Mouse (Mus musculus) heart, adult 2 months (tissue): Measurements from ENCODE around the gene Slc38a8. TPM values are rescaled to one million over a fixed set of nuclear protein-coding genes. Genes with fewer than 3 reads are reported as not detected.

ENCODE experiments used
- DNase-seq, 2 experiments: peaks; one replicate each; pipeline ENCODE4 v3.0.0; 2021
- H3K27ac ChIP-seq: fragments of 200-600 bp; 2 replicates; pipeline ENCODE4 v1.8.1; 2022
- H3K27me3 ChIP-seq: fragments of 200-500 bp; 2 replicates; pipeline ENCODE4 v1.6.1; 2012; ENCODE audit warnings: mild to moderate bottlenecking, low read length, inconsistent platforms, mixed read lengths; ENCODE audit not compliant: control insufficient read depth, insufficient read depth
- H3K36me3 ChIP-seq: fragments of 200-500 bp; 2 replicates; pipeline ENCODE4 v1.6.1; 2012; ENCODE audit warnings: low read length, inconsistent platforms; ENCODE audit not compliant: control insufficient read depth, insufficient read depth
- H3K4me1 ChIP-seq: fragments of 200-500 bp; 2 replicates; pipeline ENCODE4 v1.6.1; 2011; ENCODE audit warnings: low read length; ENCODE audit not compliant: control insufficient read depth, insufficient read depth
- H3K4me3 ChIP-seq: fragments of 200-600 bp; 2 replicates; pipeline ENCODE4 v1.8.1; 2022
- H3K79me2 ChIP-seq: fragments of 200-500 bp; replicated peaks from 2 replicates; pipeline ENCODE4 v1.6.1; 2012; ENCODE audit warnings: mild to moderate bottlenecking, inconsistent platforms, low read length, moderate library complexity, mixed read lengths; ENCODE audit not compliant: control insufficient read depth, insufficient read depth
- H3K9ac ChIP-seq: fragments of 200-500 bp; 2 replicates; pipeline ENCODE4 v1.6.1; 2012; ENCODE audit warnings: low read depth, mild to moderate bottlenecking, control low read depth, inconsistent platforms, low read length, mixed read lengths
- CTCF ChIP-seq: fragments of 200-600 bp; IDR thresholded peaks from 2 replicates; pipeline ENCODE4 v1.8.1; 2022; ENCODE audit warnings: antibody characterized with exemption, mild to moderate bottlenecking, moderate library complexity
- EP300 ChIP-seq: fragments of 200-500 bp; IDR thresholded peaks from 2 replicates; pipeline ENCODE4 v1.6.1; 2011; ENCODE audit warnings: low read depth, low read length, control low read depth; ENCODE audit not compliant: insufficient read depth
- POLR2A ChIP-seq: fragments of 200-500 bp; IDR thresholded peaks from 2 replicates; pipeline ENCODE4 v1.6.1; 2011; ENCODE audit warnings: mild to moderate bottlenecking, low read depth, low read length, control low read depth; ENCODE audit not compliant: insufficient read depth
- WGBS: fragments of 180-500 bp; shearing (Covaris S2); methylation state at CpG from one replicate; pipeline ENCODE4 v1.1.7; 2018; 5-methylcytosine and 5-hydroxymethylcytosine counted together
- intact Hi-C: fragments of 180-260 bp; cut with DNase I; formaldehyde crosslinking; loops from one replicate; pipeline ENCODE4 v1.15.1; 2025
- polyA plus RNA-seq: library from polyadenylated mRNA; depleted of rRNA; stranded (reverse); fragments of >200 nt; gene quantifications from 2 replicates; pipeline ENCODE4 v1.2.3, GENCODE M21; 2012
- total RNA-seq, 2 experiments: library from RNA; stranded (reverse); gene quantifications; 2 replicates each; pipeline ENCODE4 v1.2.3; 2021

Slc38a8 gene
- total and polyA plus RNA-seq, 3 experiments = not detected

GRCm38 (mm10) chr8:119436331-119436730 is 65.2 kb downstream of the Slc38a8 start:
- TF ChIP-seq CTCF (no peak), EP300 (no peak), POLR2A (no peak)
- no peaks in the 10 kb centered on the region for H3K27me3 ChIP-seq
- no peaks in the 10 kb centered on the region for H3K79me2 ChIP-seq
- H3K4me3 ChIP-seq = peak overlapping the region; percentile 52
- peak overlapping the region; percentile 86 for H3K27ac ChIP-seq
- peaks cover 20% of the 10 kb centered on the region for H3K4me1 ChIP-seq
- DNase-seq = no peak
- H3K36me3 ChIP-seq = no peaks in the 10 kb centered on the region
- intact Hi-C loops = loop anchor here (2.0 kb wide), 1 partner anchor 14 kb away; no protein-coding TSS in a partner anchor
- 58% methylated on average over 10 of the region's 10 CpGs for WGBS
- H3K9ac ChIP-seq = no peak overlapping the region

- peaks cover 15% of the 10 kb centered on the region for H3K4me1 ChIP-seq
- intact Hi-C loops = no loop called here
- no peak overlapping the region for H3K4me3 ChIP-seq
- TF ChIP-seq EP300 (no peak), CTCF (no peak), POLR2A (no peak)
- H3K79me2 ChIP-seq = no peaks in the 10 kb centered on the region
- no peak overlapping the region for H3K27ac ChIP-seq
- WGBS = 90% methylated on average over 7 of the region's 7 CpGs
- no peak for DNase-seq
- H3K27me3 ChIP-seq = no peaks in the 10 kb centered on the region
- H3K36me3 ChIP-seq = no peaks in the 10 kb centered on the region
- H3K9ac ChIP-seq = no peak overlapping the region
These were observed 66.0 kb downstream of the Slc38a8 start for GRCm38 (mm10) chr8:119435527-119435926.

- Histone ChIP-seq H3K4me1 (peaks cover 8% of the 10 kb centered on the region), H3K27ac (no peak overlapping the region), H3K79me2 (no peaks in the 10 kb centered on the region), H3K9ac (no peak overlapping the region), H3K4me3 (no peak overlapping the region), H3K36me3 (no peaks in the 10 kb centered on the region), H3K27me3 (no peaks in the 10 kb centered on the region)
- intact Hi-C loops = no loop called here
- no peak for TF ChIP-seq POLR2A
- no peak for TF ChIP-seq EP300
- no peak for TF ChIP-seq CTCF
- no peak for DNase-seq
- 80% methylated on average over 6 of the region's 6 CpGs for WGBS
These were observed 66.9 kb downstream of the Slc38a8 start for GRCm38 (mm10) chr8:119434569-119434968.

- WGBS = 96% methylated on average over 13 of the region's 13 CpGs
- TF ChIP-seq CTCF (no peak), POLR2A (no peak), EP300 (no peak)
- Histone ChIP-seq H3K4me3 (no peak within 1 kb of the TSS), H3K4me1 (peaks cover 12% of the 10 kb centered on the region), H3K27me3 (no peaks in the 10 kb centered on the region), H3K79me2 (no peaks in the 10 kb centered on the region), H3K9ac (no peak within 1 kb of the TSS), H3K36me3 (no peaks in the 10 kb centered on the region), H3K27ac (no peak within 1 kb of the TSS)
- intact Hi-C loops = no loop called here
- DNase-seq = no peak
These were observed 67.8 kb downstream of the Slc38a8 start, which contains the start of gene Osgin1 for GRCm38 (mm10) chr8:119433582-119434174. Osgin1 (plus strand) TSS chr8:119434124.

GRCm38 (mm10) chr8:119432372-119432771 is 69.1 kb downstream of the Slc38a8 start:
- no peak overlapping the region for H3K27ac ChIP-seq
- intact Hi-C loops = no loop called here
- H3K27me3 ChIP-seq = no peaks in the 10 kb centered on the region
- peaks cover 19% of the 10 kb centered on the region for H3K4me1 ChIP-seq
- H3K79me2 ChIP-seq = no peaks in the 10 kb centered on the region
- no peaks in the 10 kb centered on the region for H3K36me3 ChIP-seq
- DNase-seq = no peak
- H3K4me3 ChIP-seq = no peak overlapping the region
- TF ChIP-seq POLR2A (no peak), EP300 (no peak), CTCF (no peak)
- 74% methylated on average over 3 of the region's 3 CpGs for WGBS
- no peak overlapping the region for H3K9ac ChIP-seq

- intact Hi-C loops = no loop called here
- Histone ChIP-seq H3K4me3 (no peak overlapping the region), H3K79me2 (no peaks in the 10 kb centered on the region), H3K36me3 (no peaks in the 10 kb centered on the region), H3K4me1 (peaks cover 19% of the 10 kb centered on the region), H3K27ac (no peak overlapping the region), H3K9ac (no peak overlapping the region), H3K27me3 (no peaks in the 10 kb centered on the region)
- TF ChIP-seq EP300 = no peak
- WGBS = 86% methylated on average over 7 of the region's 7 CpGs
- DNase-seq = no peak
These were observed 70.8 kb downstream of the Slc38a8 start for GRCm38 (mm10) chr8:119430690-119431089.
